Mouse (Mus musculus) MEL (cell line): ENCODE data around the gene Sik1.

Experiments used
- CTCF ChIP-seq, 3 experiments: IDR thresholded peaks in 2 of 3; conservative IDR thresholded peaks in 1 of 3; 2 replicates each; pipeline ENCODE4 v1.5.1; 2011 to 2012; ENCODE audit warnings: low read length in 3 of 3, low read depth in 2 of 3, mild to moderate bottlenecking in 2 of 3, improper control_type of control experiment in 1 of 3, inconsistent platforms in 1 of 3, mixed read lengths in 1 of 3, moderate library complexity in 1 of 3; ENCODE audit not compliant: control insufficient read depth in 1 of 3, insufficient read depth in 1 of 3, poor library complexity in 1 of 3, severe bottlenecking in 1 of 3
- ELF1 ChIP-seq: IDR thresholded peaks from 2 replicates; pipeline ENCODE4 v1.6.1; 2014; ENCODE audit warnings: low read depth, mild to moderate bottlenecking, inconsistent platforms, low read length, improper control_type of control experiment, moderate library complexity
- HCFC1 ChIP-seq: IDR thresholded peaks from 2 replicates; pipeline ENCODE4 v1.6.1; 2012; ENCODE audit warnings: low read depth, mild to moderate bottlenecking, inconsistent platforms, low read length, improper control_type of control experiment, moderate library complexity
- POLR2A ChIP-seq, 2 experiments: IDR thresholded peaks; 2 replicates each; pipeline ENCODE4 v1.6.1; 2011 to 2012; ENCODE audit warnings: low read length in 2 of 2, mild to moderate bottlenecking in 2 of 2, control low read depth in 1 of 2, improper control_type of control experiment in 1 of 2, low read depth in 1 of 2, moderate library complexity in 1 of 2; ENCODE audit not compliant: control insufficient read depth in 1 of 2, insufficient read depth in 1 of 2, poor library complexity in 1 of 2
- ZNF384 ChIP-seq: IDR thresholded peaks from 2 replicates; pipeline ENCODE4 v1.6.1; 2012; ENCODE audit warnings: low read depth, mild to moderate bottlenecking, inconsistent platforms, low read length, improper control_type of control experiment

DNA sequence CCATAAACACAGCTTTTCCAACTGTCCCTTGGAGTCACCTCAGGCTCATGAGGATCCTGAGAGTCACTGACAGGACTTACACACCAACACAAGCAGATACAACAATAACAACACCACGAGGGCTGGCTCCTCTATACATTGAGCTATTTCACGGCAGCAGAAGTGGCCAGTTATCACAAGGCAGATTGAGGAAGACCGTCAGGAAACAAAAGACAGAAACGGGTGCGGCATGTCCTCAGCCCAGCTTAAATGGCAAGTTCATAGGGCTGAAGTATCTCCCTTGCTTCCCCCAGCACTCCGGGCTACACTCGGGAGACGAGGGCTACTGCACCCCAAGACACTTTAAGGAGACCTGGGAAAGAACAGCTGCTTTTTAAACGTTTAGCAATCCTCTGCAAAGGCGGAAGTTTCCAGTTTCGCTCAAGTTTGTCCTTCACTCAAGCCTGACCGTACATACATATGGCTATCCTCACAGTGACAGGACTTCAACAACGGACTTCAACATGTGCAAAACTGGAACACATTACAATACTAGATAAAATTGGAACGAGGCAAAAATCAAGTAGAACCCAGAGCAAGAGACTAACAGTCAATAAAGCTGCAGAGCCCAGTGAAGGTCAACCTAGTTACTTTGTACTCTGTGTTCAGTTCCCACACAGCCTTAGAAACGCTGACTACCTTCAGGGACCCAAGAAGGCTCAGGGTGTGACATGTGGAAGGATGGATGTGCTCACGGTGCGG lies 2.0 kb downstream of the Sik1 start:
- TF ChIP-seq CTCF (IDR thresholded peaks at IDR 0.05 in 2 of 3, conservative IDR thresholded peaks at IDR 0.05 in 1 of 3; ENCODE audit: control insufficient read depth in 1 of 3, insufficient read depth in 1 of 3, low read depth in 2 of 3, low read length in 3 of 3, poor library complexity in 1 of 3, severe bottlenecking in 1 of 3) (no peak), POLR2A (IDR thresholded peaks at IDR 0.05; ENCODE audit: control insufficient read depth in 1 of 2, insufficient read depth in 1 of 2, low read depth in 1 of 2, low read length in 2 of 2, poor library complexity in 1 of 2) (no peak), ZNF384 (no peak), HCFC1 (no peak), ELF1 (no peak)
